In the genomic region with DNA sequence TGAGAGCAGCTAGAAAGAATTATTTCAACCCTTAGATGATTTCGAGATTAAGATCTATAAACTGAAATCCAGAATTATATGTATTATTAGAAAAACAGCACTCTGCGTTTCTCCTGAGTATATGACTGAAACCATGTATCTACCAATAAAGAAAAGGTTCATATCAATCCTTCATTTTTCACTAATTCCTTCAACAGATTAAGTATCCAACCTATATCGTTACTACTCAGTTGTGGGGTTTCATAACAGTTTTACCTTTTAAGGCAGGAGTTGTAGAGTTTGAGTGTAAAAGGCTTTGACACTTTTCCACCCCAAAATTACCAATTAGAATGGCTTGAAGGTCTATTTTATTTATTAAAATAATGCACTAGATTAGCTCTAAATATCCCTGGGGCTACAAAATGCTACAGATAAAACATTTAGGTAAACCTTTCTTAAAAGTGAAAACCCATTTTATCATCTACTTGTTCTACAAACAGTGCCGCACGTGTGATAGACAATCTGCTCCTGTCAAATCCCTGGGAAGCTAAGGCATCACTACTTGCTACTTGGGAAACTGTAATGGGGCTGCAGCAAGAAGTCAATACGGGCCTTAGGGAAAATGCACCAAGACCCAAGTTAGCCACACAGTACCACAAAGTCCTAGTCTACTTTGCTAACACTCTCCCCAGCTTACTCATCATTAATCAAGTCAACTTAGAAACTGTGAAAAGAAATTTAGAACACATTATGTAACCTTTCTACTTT, we compare ENCODE assay signal across 8 mouse cellular contexts. TPM values are rescaled to one million over a fixed set of nuclear protein-coding genes. Genes with fewer than 3 reads are reported as not detected.
A peak's percentile ranks its signal among the peaks of the same experiment; 100 is the strongest.
DNase-seq lines count a peak whose midpoint lies in the region; ATAC-seq and TF ChIP-seq lines count a peak whose summit lies in the region.

No protein-coding gene starts in this region.

- WGBS in heart, embryonic 14.5 days, result 39% methylated on average over 6 of the region's 6 CpGs
- WGBS in forebrain, embryonic 16.5 days, result 42% methylated on average over 6 of the region's 6 CpGs
- WGBS in macrophage (ENCODE audit: missing documents), result 33% methylated on average over 5 of the region's 6 CpGs

- intact Hi-C loops in left cerebral cortex, postnatal 25 days (cut with DNase I), result no loop called here

- in situ Hi-C loops in ES-E14 (cut with MboI; ENCODE audit: low sequenced_read_pairs in 2 of 2, unreplicated experiment in 2 of 2), result no loop called here

- no peak overlapping the region for H3K27ac ChIP-seq in heart, embryonic 14.5 days (replicated peaks in 1 of 2; ENCODE audit: control insufficient read depth in 1 of 2, insufficient read depth in 1 of 2, low read depth in 2 of 2, low read length in 2 of 2)
- no peak overlapping the region for H3K27ac ChIP-seq in ES-E14 (ENCODE audit: insufficient read depth, low read depth, low read length, poor library complexity, severe bottlenecking)
- no peak overlapping the region for H3K27ac ChIP-seq in forebrain, embryonic 16.5 days (ENCODE audit: low read length)
- H3K27ac ChIP-seq in macrophage, result 0 out of 2 replicates have a peak overlapping the region, but pooled peaks have one; percentile 76

- no peaks in the 10 kb centered on the region for H3K9me3 ChIP-seq in heart, embryonic 14.5 days (ENCODE audit: control insufficient read depth, low read length)
- no peaks in the 10 kb centered on the region for H3K9me3 ChIP-seq in ES-E14 (ENCODE audit: control insufficient read depth, insufficient read depth, low read depth, low read length)
- no peaks in the 10 kb centered on the region for H3K9me3 ChIP-seq in forebrain, embryonic 16.5 days (ENCODE audit: control insufficient read depth, low read length)

- H3K27me3 ChIP-seq in heart, embryonic 14.5 days (ENCODE audit: control insufficient read depth, insufficient read depth, low read length), result no peaks in the 10 kb centered on the region
- H3K27me3 ChIP-seq in forebrain, embryonic 16.5 days (replicated peaks; ENCODE audit: control insufficient read depth, insufficient read depth, low read length), result no peaks in the 10 kb centered on the region

- peaks cover 67% of the 10 kb centered on the region for H3K79me2 ChIP-seq in macrophage (ENCODE audit: inconsistent target)

- peak overlapping the region; percentile 8 to 100; a peak in 3 of 4 replicates for H3K4me3 ChIP-seq in heart, embryonic 14.5 days (ENCODE audit: control insufficient read depth in 1 of 2, insufficient read depth in 1 of 2, low read depth in 1 of 2, low read length in 2 of 2)
- H3K4me3 ChIP-seq in ES-E14 (ENCODE audit: insufficient read depth in 1 of 2, low read depth in 1 of 2, low read length in 2 of 2, poor library complexity in 1 of 2, severe bottlenecking in 1 of 2), result peak overlapping the region; percentile 49 to 88
- H3K4me3 ChIP-seq in forebrain, embryonic 16.5 days (replicated peaks; ENCODE audit: low read length), result peak overlapping the region; percentile 27
- peak overlapping the region; percentile 91 for H3K4me3 ChIP-seq in macrophage (ENCODE audit: inconsistent target)

- H3K9ac ChIP-seq in heart, embryonic 14.5 days (ENCODE audit: low read length), result peak overlapping the region; percentile 100
- peak overlapping the region; percentile 57 for H3K9ac ChIP-seq in ES-E14 (ENCODE audit: insufficient read depth, low read depth, low read length, poor library complexity, severe bottlenecking)
- no peak overlapping the region for H3K9ac ChIP-seq in forebrain, embryonic 16.5 days (replicated peaks; ENCODE audit: low read depth, low read length)

- ATAC-seq in heart, embryonic 14.5 days (ENCODE audit: insufficient number of reproducible peaks, insufficient read depth, low FRiP score, low read depth), result no peak
- ATAC-seq in forebrain, embryonic 16.5 days, result no peak

- H3K4me1 ChIP-seq in heart, embryonic 14.5 days (ENCODE audit: control insufficient read depth in 2 of 2, insufficient read depth in 2 of 2, low read length in 2 of 2), result peaks cover 2 to 19% of the 10 kb centered on the region in 2 experiments
- peaks cover 0 to 8% of the 10 kb centered on the region in 2 experiments; a peak in 2 of 4 replicates for H3K4me1 ChIP-seq in ES-E14 (ENCODE audit: control insufficient read depth in 2 of 2, insufficient read depth in 2 of 2, low read length in 2 of 2, poor library complexity in 1 of 2)
- peaks cover 12% of the 10 kb centered on the region for H3K4me1 ChIP-seq in forebrain, embryonic 16.5 days (replicated peaks; ENCODE audit: control insufficient read depth, insufficient read depth, low read length)

- no peak for DNase-seq in heart, adult 9 months (ENCODE audit: low spot score in 2 of 2)
- no peak for DNase-seq in ES-E14 (ENCODE audit: low read depth, low spot score)
- DNase-seq in left cerebral cortex, postnatal 25 days (ENCODE audit: low spot score in 2 of 2), result no peak
- no peak for DNase-seq in right cerebral cortex, postnatal 36 days (ENCODE audit: low spot score in 2 of 2)
- no peak for DNase-seq in yolk sac, embryonic 10.5 days (ENCODE audit: low spot score)

- 0 out of 2 replicates have a peak, but pooled peaks cover 5% of the 10 kb centered on the region for H3K36me3 ChIP-seq in heart, embryonic 14.5 days (ENCODE audit: control insufficient read depth, insufficient read depth, low read length)
- H3K36me3 ChIP-seq in ES-E14 (ENCODE audit: control insufficient read depth, insufficient read depth, low read length, poor library complexity, severe bottlenecking) (peaks cover 4% of the 10 kb centered on the region; the same call in 1 of the 2 replicates), macrophage (ENCODE audit: inconsistent target) (no peaks in the 10 kb centered on the region)
- H3K36me3 ChIP-seq in forebrain, embryonic 16.5 days (ENCODE audit: control insufficient read depth, insufficient read depth), result no peaks in the 10 kb centered on the region

- peak overlapping the region; percentile 74 for H3K4me2 ChIP-seq in heart, embryonic 14.5 days (ENCODE audit: low read length)
- H3K4me2 ChIP-seq in forebrain, embryonic 16.5 days (ENCODE audit: low read length), result peak overlapping the region; percentile 53

TF ChIP-seq in ES-E14, 5 proteins besides CTCF, POLR2A, EP300 and RAD21:
- no peak for TF ChIP-seq MAFK (IDR thresholded peaks at IDR 0.05; ENCODE audit: insufficient read depth, low read depth, low read length)
- no peak for TF ChIP-seq ZNF384 (IDR thresholded peaks at IDR 0.05; ENCODE audit: low read depth, low read length)
- no peak for TF ChIP-seq HCFC1 (IDR thresholded peaks at IDR 0.05; ENCODE audit: borderline replicate concordance, insufficient read depth, low read length)
- no peak for TF ChIP-seq ZC3H11A (IDR thresholded peaks at IDR 0.05; ENCODE audit: borderline replicate concordance, low read depth, low read length)
- TF ChIP-seq CHD2 (IDR thresholded peaks at IDR 0.05; ENCODE audit: low read depth, low read length), result no peak

RNA-seq across cellular contexts. Expression of a gene that starts 2.1 kb away (rescaled TPM):
- polyA plus RNA-seq in heart, embryonic 14.5 days (2014; fragmentation: Nextera tagmentation; extraction: Ambion mirVana), result 114 and 128 TPM in 2 replicates
- 234 and 237 TPM in 2 replicates for total RNA-seq in ES-E14 (2012; rRNA removed)
- polyA plus RNA-seq in forebrain, embryonic 16.5 days (2015; fragmentation: Nextera tagmentation; extraction: Ambion mirVana), result 123 and 125 TPM in 2 replicates
- 100 to 1,000 TPM; 237 to 601 (median 395) TPM for total RNA-seq in macrophage (2018; cell fraction: chromatin; rRNA removed)
- 100 to 1,000 TPM; 124 to 245 (median 178) TPM for total RNA-seq in macrophage (2018; cell fraction: cytosol; rRNA removed)
- 100 to 1,000 TPM; 253 to 531 (median 300) TPM for total RNA-seq in macrophage (2018; cell fraction: nucleus; rRNA removed)
- 151 to 321 TPM (median 247 TPM) in 3 replicates for polyA plus RNA-seq in macrophage (2018)
- total RNA-seq in left cerebral cortex, postnatal 25 days (2021), result 10 to 100 TPM; 93.2 to 97.1 TPM

RNA-seq across cellular contexts. Expression of a gene that starts 23.0 kb away (rescaled TPM):
- 23.2 and 24.2 TPM in 2 replicates for polyA plus RNA-seq in heart, embryonic 14.5 days (2014; fragmentation: Nextera tagmentation; extraction: Ambion mirVana)
- total RNA-seq in ES-E14 (2012; rRNA removed), result 15.6 and 17.0 TPM in 2 replicates
- polyA plus RNA-seq in forebrain, embryonic 16.5 days (2015; fragmentation: Nextera tagmentation; extraction: Ambion mirVana), result 42.9 and 43.6 TPM in 2 replicates
- total RNA-seq in macrophage (2018; cell fraction: chromatin; rRNA removed), result 10 to 100 TPM in 24 of 26 experiments, 1 to 10 TPM in 2; 5.5 to 73.2 (median 44.0) TPM
- 10 to 100 TPM; 20.2 to 35.7 (median 30.4) TPM for total RNA-seq in macrophage (2018; cell fraction: cytosol; rRNA removed)
- 10 to 100 TPM in 25 of 26 experiments, 1 to 10 TPM in 1; 8.7 to 73.1 (median 30.2) TPM for total RNA-seq in macrophage (2018; cell fraction: nucleus; rRNA removed)
- 32.6 to 59.1 TPM (median 48.3 TPM) in 3 replicates for polyA plus RNA-seq in macrophage (2018)
- 10 to 100 TPM; 36.9 to 39.4 TPM for total RNA-seq in left cerebral cortex, postnatal 25 days (2021)

RNA-seq across cellular contexts. Expression of a gene that starts 32.6 kb away (rescaled TPM):
- 0.86 and 1.1 TPM in 2 replicates for polyA plus RNA-seq in heart, embryonic 14.5 days (2014; fragmentation: Nextera tagmentation; extraction: Ambion mirVana)
- 5.4 and 6.9 TPM in 2 replicates for total RNA-seq in ES-E14 (2012; rRNA removed)
- polyA plus RNA-seq in forebrain, embryonic 16.5 days (2015; fragmentation: Nextera tagmentation; extraction: Ambion mirVana), result 11.5 and 13.0 TPM in 2 replicates
- under 1 TPM in 5 of 26 experiments, not detected in 21; 0.16 to 0.57 (median 0.35) TPM for total RNA-seq in macrophage (2018; cell fraction: chromatin; rRNA removed)
- under 1 TPM; 0.03 to 0.68 (median 0.24) TPM for total RNA-seq in macrophage (2018; cell fraction: cytosol; rRNA removed)
- total RNA-seq in macrophage (2018; cell fraction: nucleus; rRNA removed), result 1 to 10 TPM in 1 of 26 experiments, under 1 TPM in 9, not detected in 16; 0.14 to 4.4 (median 0.38) TPM
- 0.25 to 8.6 TPM (median 0.67 TPM) in 3 replicates for polyA plus RNA-seq in macrophage (2018)
- total RNA-seq in left cerebral cortex, postnatal 25 days (2021), result 10 to 100 TPM; 23.4 to 23.6 TPM

Comparison
In these comparisons a context has a peak if more than half of its experiments do, and no peak if none do; other contexts are left out.
1. H3K4me3 ChIP-seq: peak in every context shown above with its lines; median percentile 91 in macrophage; 68 in ES-E14; 54 in heart, embryonic 14.5 days; 27 in forebrain, embryonic 16.5 days.